Mouse (Mus musculus): ENCODE data around the gene Tns3.

Gene Tns3

GRCm38 (mm10) chr11:8482721-8483120 lies 181.6 kb downstream of the Tns3 start:
- DNase-seq (ENCODE audit: extremely low spot score, low read depth, low spot score): no peak

DNA sequence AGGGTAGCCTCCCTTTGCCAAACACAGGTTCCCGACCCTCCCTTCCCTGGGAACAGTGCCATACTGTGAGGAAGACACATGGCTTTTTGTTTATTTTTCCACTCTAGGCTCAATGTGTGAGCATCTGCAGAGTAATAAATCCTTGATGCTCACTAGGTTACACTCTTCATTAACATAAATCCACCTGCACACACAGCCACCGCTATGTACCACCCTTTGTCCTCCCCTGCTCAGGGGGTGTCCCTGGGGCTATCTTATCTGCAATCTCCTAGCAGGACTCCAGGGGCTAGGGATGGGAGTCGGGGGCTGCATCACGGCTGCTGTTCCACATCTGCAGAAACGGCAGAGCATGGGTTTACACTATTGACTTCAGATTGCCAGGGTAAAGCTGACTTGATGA lies 182.4 kb downstream of the Tns3 start:
- no peak for DNase-seq (ENCODE audit: extremely low spot score, low read depth, low spot score)

- DNase-seq (ENCODE audit: extremely low spot score, low read depth, low spot score): no peak
These were observed 182.8 kb downstream of the Tns3 start for GRCm38 (mm10) chr11:8481529-8481928.

DNA sequence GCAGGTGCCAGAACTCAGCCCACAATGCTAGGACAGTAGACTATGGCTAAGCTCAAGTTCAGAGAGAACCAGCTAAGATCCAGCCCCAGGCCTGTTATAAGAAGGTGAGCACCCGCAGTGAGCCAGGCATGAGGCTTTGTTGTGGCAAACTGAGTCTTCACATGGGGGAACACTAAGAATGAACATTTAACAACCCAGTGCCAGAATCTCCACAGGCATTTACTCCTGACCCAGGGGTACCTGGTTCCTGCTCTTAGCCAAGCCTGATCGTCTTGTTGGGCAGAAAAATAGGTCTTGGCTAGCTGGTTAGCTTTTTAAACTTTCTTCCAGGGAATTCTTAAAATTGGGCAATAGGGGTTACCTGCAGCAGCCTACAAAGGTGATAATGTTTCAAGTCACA lies 184.5 kb downstream of the Tns3 start:
- DNase-seq (ENCODE audit: extremely low spot score, low read depth, low spot score): no peak

DNA sequence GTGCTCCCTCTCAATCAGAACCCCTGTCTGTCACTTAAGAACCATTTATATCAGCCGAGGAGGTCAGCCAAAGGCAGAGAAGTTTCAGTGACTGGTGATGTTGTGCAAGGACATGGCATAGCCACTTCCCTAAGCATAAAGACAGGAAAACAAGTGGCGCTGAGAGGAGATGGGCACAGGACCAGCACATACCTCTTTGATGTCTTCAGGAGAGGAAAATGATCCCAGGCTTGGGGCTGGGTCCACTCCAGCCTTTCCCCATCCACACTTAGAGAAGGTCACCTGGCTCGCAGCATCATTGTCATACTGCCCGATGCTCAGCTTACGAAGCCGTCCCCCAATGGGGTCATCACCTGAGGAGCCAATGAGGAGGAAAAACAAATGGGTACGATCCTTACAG lies 185.0 kb downstream of the Tns3 start:
- no peak for DNase-seq (ENCODE audit: extremely low spot score, low read depth, low spot score)

DNA sequence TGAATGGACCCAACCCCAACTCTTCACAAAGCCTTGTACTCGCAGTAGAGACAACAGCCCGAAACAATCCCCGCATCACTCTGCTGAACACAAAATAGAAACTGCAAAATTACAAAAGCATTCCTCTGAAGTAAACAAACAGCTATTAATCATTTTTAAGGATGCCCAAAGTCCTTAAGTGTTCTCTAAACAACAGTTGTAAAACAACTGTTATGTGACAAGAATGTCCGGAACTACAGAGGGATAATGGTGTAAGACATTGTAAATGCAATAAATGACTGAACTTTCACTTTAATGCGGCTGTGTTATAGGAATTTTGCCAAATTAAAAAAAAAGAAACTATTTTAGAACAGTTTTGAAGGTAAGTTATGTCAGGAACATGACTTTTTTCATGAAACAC lies 190.7 kb downstream of the Tns3 start:
- no peak for DNase-seq (ENCODE audit: extremely low spot score, low read depth, low spot score)

GRCm38 (mm10) chr11:8472439-8472838 lies 191.9 kb downstream of the Tns3 start:
- no peak for DNase-seq (ENCODE audit: extremely low spot score, low read depth, low spot score)

DNA sequence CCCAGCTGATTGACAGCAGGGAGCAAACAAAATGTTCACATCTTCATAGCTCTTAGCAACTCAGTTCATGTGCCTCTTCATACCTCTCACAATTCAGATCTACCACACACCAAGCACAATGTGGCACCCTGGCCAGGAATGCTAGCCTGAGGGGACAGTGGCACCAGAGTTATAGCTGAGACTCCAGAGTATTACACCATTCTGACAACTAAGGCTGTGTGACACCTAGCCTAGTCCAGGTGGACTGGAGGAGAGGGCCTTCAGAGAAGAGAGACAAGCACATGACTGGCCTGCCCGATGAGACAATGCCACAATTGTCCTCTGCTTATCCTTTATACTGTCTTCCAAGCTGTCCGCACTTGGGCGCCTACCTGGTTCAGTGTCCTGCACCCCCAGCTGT lies 192.8 kb downstream of the Tns3 start:
- no peak for DNase-seq (ENCODE audit: extremely low spot score, low read depth, low spot score)

DNA sequence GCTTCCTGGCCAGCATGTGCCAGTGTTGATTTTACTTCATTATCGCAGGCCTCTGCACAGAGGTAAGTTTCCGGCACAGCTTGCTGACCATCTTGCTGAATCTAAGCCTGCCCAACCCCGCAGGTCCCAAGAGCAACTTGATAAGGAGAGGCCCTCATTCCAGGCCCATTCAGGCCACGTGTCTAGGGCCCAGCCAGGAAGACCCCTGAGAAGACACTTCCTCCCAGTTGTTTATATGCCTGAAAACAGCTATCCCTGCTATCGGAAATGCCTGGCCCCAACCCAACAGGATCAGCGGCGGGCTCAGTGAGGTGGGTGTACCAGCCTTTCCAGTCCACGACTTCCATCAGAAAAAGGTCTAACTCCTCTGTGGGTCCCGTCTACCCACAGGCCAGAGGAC lies 194.8 kb downstream of the Tns3 start:
- no peak for DNase-seq (ENCODE audit: extremely low spot score, low read depth, low spot score)

GRCm38 (mm10) chr11:8468161-8469091 lies 195.9 kb downstream of the Tns3 start:
- no peak for DNase-seq (ENCODE audit: extremely low spot score, low read depth, low spot score)

DNA sequence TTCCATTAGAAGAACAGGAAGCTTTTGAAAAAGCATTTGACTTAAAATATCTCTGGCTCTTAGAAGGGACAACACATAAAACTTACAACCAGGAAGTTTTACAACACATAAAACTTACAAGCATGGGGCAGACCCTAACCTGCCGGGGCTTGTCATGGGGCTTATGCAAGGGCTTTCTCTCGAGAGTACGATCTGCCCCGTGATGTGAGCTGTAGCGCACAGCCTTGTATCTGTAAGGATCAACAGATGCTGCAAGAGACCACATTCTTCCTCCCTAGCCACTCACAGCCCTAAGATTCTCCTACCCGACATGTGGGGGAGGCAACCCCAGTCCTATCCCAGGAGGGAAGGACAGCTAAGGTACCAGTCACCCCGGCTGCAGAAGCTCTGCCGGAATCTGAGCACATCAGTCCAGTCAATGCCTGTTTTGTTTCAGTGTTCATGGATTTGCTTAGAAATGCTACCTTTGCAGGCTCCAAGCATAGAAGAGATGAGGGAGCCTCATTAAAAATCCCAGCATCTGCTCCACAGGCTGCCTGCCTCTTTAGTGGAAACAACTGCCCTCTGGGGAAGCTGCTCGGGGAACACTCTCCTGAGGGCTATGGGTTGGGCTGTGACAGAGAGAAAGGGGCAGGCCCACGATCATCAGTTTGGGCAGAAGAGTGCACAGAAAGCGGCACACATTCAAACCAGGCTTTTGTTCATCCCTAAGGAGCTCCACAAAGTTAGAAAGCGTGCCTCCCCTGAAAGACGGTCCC lies 196.8 kb downstream of the Tns3 start:
- no peak for DNase-seq (ENCODE audit: extremely low spot score, low read depth, low spot score)

GRCm38 (mm10) chr11:8463866-8464265 lies 200.5 kb downstream of the Tns3 start:
- DNase-seq (ENCODE audit: extremely low spot score, low read depth, low spot score): no peak

- DNase-seq (ENCODE audit: extremely low spot score, low read depth, low spot score): no peak
These were observed 201.4 kb downstream of the Tns3 start for GRCm38 (mm10) chr11:8462827-8463405.

GRCm38 (mm10) chr11:8460835-8461234 lies 203.5 kb downstream of the Tns3 start:
- DNase-seq (ENCODE audit: extremely low spot score, low read depth, low spot score): no peak

GRCm38 (mm10) chr11:8457951-8458350 lies 206.4 kb downstream of the Tns3 start:
- DNase-seq (ENCODE audit: extremely low spot score, low read depth, low spot score): no peak

DNA sequence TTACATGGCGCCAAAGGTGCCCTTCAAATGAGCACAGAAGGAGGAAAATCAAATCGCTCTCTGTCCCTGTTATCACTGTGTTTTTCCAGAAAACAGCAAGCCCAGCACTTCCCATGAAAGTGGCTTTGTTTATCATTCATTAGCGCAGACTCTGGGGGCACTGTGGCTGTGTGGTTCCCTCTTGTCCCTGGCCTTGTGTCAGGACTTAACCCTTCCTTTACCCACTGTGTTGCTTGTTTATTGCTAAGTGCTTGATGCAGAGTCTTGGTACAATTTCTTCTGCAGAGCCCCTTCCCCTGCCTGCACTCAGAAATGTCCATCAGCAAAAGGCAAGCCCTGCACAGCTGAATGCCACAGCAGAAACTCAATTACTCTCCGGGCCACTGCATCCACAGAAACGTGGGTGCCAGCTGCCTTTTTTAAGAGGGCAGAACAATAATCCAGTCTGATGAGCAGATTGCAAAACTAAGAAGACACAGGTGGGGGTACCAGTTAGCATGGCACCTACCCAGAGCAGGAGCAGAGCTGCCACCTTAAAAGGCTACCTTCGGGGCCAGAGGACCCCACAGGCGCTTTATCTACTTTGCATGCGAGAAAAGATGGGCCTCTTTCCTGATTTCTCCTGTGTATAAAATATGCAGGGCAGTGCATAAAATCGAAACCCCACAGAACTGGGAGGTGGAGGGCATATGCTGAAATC lies 207.6 kb downstream of the Tns3 start:
- no peak for DNase-seq (ENCODE audit: extremely low spot score, low read depth, low spot score)

DNA sequence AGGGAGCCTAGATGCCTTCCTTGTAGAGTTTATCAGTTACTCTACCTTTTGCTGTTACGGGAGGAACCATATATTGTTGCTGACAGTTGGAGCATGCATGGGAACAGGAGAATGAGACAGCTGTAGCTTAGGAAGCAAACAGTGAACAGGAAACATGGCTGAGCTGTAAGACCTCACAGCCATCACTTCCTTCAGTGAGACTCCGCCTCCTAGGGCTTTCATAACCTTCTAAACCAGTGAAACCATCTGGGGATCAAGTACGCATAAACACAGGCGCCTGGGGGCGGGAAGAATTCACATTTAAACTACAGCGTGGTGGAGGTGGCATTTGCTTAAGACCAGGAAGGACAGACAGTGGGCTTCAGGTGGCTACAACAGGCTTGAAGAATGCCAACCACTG lies 208.7 kb downstream of the Tns3 start:
- DNase-seq (ENCODE audit: extremely low spot score, low read depth, low spot score): no peak

DNA sequence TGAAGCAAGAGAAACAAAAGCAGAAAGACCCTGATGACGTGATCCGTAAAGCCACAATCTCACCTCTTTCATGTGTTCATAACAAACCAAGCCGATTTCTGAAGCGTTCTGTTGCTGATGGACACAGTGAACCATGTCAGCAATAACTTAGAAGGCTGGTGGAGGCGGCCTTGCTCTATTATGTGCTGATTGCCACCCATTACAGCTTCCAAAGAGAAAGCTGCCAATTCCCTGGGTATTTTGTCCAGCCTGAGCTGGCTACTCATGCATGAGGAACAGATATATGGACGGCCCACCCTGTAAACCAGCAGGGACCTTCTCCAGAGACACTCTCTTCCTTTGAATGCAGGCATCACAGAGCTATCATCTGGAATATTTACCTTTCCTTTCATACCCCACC lies 211.1 kb downstream of the Tns3 start:
- DNase-seq (ENCODE audit: extremely low spot score, low read depth, low spot score): no peak

DNA sequence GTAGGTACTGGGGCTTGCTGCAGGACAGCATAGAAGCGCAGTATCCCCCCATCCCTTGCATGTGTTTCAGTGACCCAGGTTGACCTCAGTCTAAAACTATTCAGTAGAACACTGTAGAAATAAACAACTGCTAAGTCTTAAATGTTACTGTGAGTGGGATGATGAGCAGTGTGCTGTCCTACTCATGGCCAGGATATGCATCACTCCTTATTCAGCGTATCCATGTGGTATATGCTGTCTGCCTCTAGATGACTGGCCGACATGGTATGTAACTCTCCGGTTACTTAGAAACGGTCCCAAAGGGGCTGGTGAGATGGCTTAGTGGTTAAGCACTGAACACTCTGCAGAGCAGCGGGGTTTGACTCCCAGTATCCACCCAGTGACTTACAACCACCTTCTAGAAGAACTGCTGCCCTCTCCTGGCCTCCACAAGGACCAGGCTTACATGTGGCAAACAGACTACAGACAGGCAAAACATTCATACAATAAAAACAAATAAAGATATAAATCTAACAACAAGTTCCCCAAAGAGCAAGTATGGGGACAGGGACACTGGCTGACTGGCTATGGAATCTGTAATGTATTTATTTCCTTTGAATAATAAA lies 212.6 kb downstream of the Tns3 start:
- no peak for DNase-seq (ENCODE audit: extremely low spot score, low read depth, low spot score)

DNA sequence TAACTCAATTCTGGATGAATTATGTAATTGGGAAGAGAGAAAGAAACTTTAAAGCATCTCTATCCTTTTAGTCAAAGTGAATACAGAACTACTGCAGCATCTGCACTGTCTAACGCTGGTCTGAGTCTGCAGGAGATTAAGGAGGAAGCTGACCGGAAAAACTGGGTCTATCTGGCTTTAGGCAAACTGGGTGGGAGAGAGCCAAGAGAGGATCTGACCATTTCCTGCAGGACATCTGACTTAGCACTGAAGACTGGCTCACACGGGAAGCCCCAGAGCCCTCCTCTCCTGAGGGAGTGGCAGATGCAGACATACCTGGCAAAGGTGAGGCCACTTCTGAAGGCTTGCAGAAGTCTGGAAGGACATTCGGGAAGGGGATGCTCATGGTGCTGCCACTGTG lies 213.8 kb downstream of the Tns3 start:
- DNase-seq (ENCODE audit: extremely low spot score, low read depth, low spot score): no peak

DNA sequence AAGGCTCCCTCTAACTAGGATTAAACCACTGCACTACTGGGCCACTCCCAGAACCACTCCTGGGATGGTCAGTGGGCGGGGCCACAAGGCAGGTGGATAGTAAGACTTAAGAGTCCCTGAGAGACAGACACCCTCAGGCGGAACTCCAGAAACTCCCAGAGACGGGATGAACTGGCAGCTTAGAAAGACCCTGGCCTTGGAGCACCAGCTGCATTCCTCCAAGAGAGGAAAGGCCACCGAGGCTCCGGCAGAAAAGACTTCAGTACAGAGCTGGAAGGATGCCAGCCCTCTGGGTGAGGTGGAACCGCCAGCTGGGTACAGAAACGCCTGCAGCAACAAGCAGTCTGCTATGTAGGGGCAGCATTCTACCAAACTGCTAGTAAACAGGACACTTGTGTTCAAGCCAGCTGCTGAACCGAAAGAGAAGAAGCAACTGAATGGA lies 218.4 kb downstream of the Tns3 start:
- no peak for DNase-seq (ENCODE audit: extremely low spot score, low read depth, low spot score)
